7 mouse cellular contexts compared by ENCODE assay signal in the genomic region with DNA sequence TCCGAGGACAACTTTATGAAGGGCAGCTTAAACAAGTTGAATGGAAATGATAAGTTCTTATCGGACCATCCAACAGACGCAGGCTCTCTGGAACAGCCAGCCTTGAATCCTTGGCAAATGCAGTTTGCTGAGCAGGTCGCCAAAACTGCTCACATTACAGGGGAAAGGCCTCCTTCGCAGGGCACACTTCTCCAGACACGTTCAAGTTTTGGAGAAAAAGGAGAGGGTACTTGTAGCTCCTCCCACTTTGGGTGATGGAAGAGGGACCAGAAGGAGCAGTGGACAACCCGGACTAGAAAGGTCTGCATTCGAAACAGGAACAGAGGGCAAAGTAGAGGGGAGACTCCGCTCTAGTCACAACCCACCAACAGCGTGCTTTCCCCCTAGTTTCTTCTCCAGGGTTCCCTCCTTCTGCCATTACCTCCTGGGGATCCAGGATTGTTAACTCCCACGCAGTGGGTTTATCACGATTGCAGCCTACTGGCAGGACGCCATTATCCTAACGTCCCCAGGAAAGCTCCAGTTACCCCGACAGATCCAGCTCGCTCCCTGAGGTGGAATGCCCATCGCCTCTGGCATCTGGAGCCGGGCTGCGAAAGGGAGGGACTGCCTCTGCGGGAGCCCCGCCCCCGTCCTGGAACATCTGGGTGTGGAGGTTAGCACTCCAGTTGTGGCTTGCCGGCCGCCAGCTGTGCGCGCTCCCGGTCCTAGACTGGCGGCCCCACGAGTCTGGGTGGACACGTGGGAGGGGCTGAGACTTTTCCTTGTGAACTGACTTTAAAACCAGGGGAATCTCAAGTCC.
DNase-seq lines count a peak whose midpoint lies in the region; ATAC-seq lines count a peak whose summit lies in the region.

No protein-coding gene starts in this region.

- H3K27ac ChIP-seq in hindbrain, embryonic 15.5 days (replicated peaks): peak overlapping the region; percentile 59
- peak overlapping the region; percentile 97 for H3K27ac ChIP-seq in limb, embryonic 11.5 days (replicated peaks; ENCODE audit: low read depth, low read length)
- H3K27ac ChIP-seq in midbrain, embryonic 10.5 days (replicated peaks): peak overlapping the region; percentile 84
- peak overlapping the region; percentile 92 for H3K27ac ChIP-seq in stomach, embryonic 15.5 days

- H3K9me3 ChIP-seq in hindbrain, embryonic 15.5 days: no peaks in the 10 kb centered on the region
- no peaks in the 10 kb centered on the region for H3K9me3 ChIP-seq in limb, embryonic 11.5 days (ENCODE audit: control insufficient read depth, low read length)
- peaks cover 9% of the 10 kb centered on the region; the same call in 1 of the 2 replicates for H3K9me3 ChIP-seq in midbrain, embryonic 10.5 days (replicated peaks)
- no peaks in the 10 kb centered on the region for H3K9me3 ChIP-seq in stomach, embryonic 15.5 days

- H3K4me2 ChIP-seq in hindbrain, embryonic 15.5 days: peak overlapping the region; percentile 62
- peak overlapping the region; percentile 53 for H3K4me2 ChIP-seq in limb, embryonic 11.5 days (ENCODE audit: low read depth, severe bottlenecking)
- H3K4me2 ChIP-seq in stomach, embryonic 15.5 days: peak overlapping the region; percentile 73

- H3K27me3 ChIP-seq in hindbrain, embryonic 15.5 days: no peaks in the 10 kb centered on the region
- no peaks in the 10 kb centered on the region for H3K27me3 ChIP-seq in limb, embryonic 11.5 days (ENCODE audit: control insufficient read depth, insufficient read depth, low read length)
- H3K27me3 ChIP-seq in midbrain, embryonic 10.5 days (ENCODE audit: low read depth, poor library complexity, severe bottlenecking): peaks cover 13% of the 10 kb centered on the region; the same call in 1 of the 2 replicates
- no peaks in the 10 kb centered on the region for H3K27me3 ChIP-seq in stomach, embryonic 15.5 days (replicated peaks)

- 13% methylated on average over 30 of the region's 30 CpGs for WGBS in hindbrain, embryonic 15.5 days
- WGBS in limb, embryonic 11.5 days: 9% methylated on average over 30 of the region's 30 CpGs
- WGBS in midbrain, embryonic 10.5 days: 11% methylated on average over 30 of the region's 30 CpGs
- WGBS in stomach, embryonic 15.5 days: 12% methylated on average over 30 of the region's 30 CpGs

- peaks cover 31% of the 10 kb centered on the region for H3K4me1 ChIP-seq in hindbrain, embryonic 15.5 days (replicated peaks)
- H3K4me1 ChIP-seq in limb, embryonic 11.5 days (ENCODE audit: control insufficient read depth, insufficient read depth, low read length): peaks cover 15% of the 10 kb centered on the region
- peaks cover 32% of the 10 kb centered on the region for H3K4me1 ChIP-seq in midbrain, embryonic 10.5 days
- H3K4me1 ChIP-seq in stomach, embryonic 15.5 days: peaks cover 19% of the 10 kb centered on the region

- H3K4me3 ChIP-seq in hindbrain, embryonic 15.5 days: peak overlapping the region; percentile 33
- H3K4me3 ChIP-seq in limb, embryonic 11.5 days (ENCODE audit: low read depth, low read length): peak overlapping the region; percentile 27
- peak overlapping the region; percentile 51 for H3K4me3 ChIP-seq in midbrain, embryonic 10.5 days
- peak overlapping the region; percentile 36 for H3K4me3 ChIP-seq in stomach, embryonic 15.5 days (replicated peaks)

- peak; percentile 32; the same call in 1 of the 2 replicates for ATAC-seq in hindbrain, embryonic 15.5 days (ENCODE audit: low FRiP score, low read depth)
- peak; percentile 75 for ATAC-seq in limb, embryonic 11.5 days (ENCODE audit: insufficient number of reproducible peaks, low FRiP score, low TSS enrichment, low read depth)
- ATAC-seq in stomach, embryonic 15.5 days (ENCODE audit: insufficient read depth, low FRiP score, low read depth): peak; percentile 82

- peak overlapping the region; percentile 6; the same call in 1 of the 2 replicates for H3K9ac ChIP-seq in hindbrain, embryonic 15.5 days
- H3K9ac ChIP-seq in limb, embryonic 11.5 days (ENCODE audit: low read length): peak overlapping the region; percentile 46
- no peak overlapping the region for H3K9ac ChIP-seq in stomach, embryonic 15.5 days

- peak; percentile 98 for DNase-seq in ZHBTc4 (ENCODE audit: low read depth, low spot score)
- DNase-seq in cerebellum, adult 11-12 months: peak; percentile 44
- DNase-seq in gastrocnemius, postnatal 10 days: peak; percentile 85
- peak; percentile 93 for DNase-seq in limb, embryonic 11.5 days (ENCODE audit: low spot score)
- DNase-seq in midbrain, embryonic 10.5 days (ENCODE audit: low spot score): peak; percentile 75

- no peaks in the 10 kb centered on the region for H3K36me3 ChIP-seq in hindbrain, embryonic 15.5 days
- H3K36me3 ChIP-seq in limb, embryonic 11.5 days (ENCODE audit: control insufficient read depth, insufficient read depth, low read length): no peaks in the 10 kb centered on the region
- no peaks in the 10 kb centered on the region for H3K36me3 ChIP-seq in midbrain, embryonic 10.5 days
- no peaks in the 10 kb centered on the region for H3K36me3 ChIP-seq in stomach, embryonic 15.5 days

Comparison
In these comparisons a context has a peak if more than half of its experiments do, and no peak if none do; other contexts are left out.
1. Peak in every context shown above with its lines: DNase-seq, ATAC-seq, H3K4me3 ChIP-seq and H3K27ac ChIP-seq.
2. DNase-seq: peak in every context shown above with its lines; median percentile 98 in ZHBTc4; 93 in limb, embryonic 11.5 days; 85 in gastrocnemius, postnatal 10 days; 75 in midbrain, embryonic 10.5 days; 44 in cerebellum, adult 11-12 months.
3. ATAC-seq: peak in every context shown above with its lines; median percentile 82 in stomach, embryonic 15.5 days; 75 in limb, embryonic 11.5 days; 32 in hindbrain, embryonic 15.5 days.